Mouse (Mus musculus) heart, embryonic 13.5 days (tissue): ENCODE data around the gene Ssbp3. TPM values are rescaled to one million over a fixed set of nuclear protein-coding genes. Genes with fewer than 3 reads are reported as not detected.

ENCODE experiments used
- ATAC-seq: fragments of 200-750 bp; cut with Nextera tagmentation; 2 replicates; pipeline ENCODE4 v1.8.0; 2017; ENCODE audit warnings: moderate TSS enrichment; ENCODE audit not compliant: insufficient number of reproducible peaks, low FRiP score, low TSS enrichment; ENCODE audit errors: extremely low read depth
- H3K27ac ChIP-seq: fragments of 300-500 bp; sonication (generic); replicated peaks from 2 replicates; pipeline ENCODE4 v1.5.1; 2015; ENCODE audit warnings: moderate library complexity, mild to moderate bottlenecking, inconsistent platforms
- H3K27me3 ChIP-seq: fragments of 300-500 bp; sonication (generic); replicated peaks from 2 replicates; pipeline ENCODE4 v1.6.1; 2015; ENCODE audit warnings: mild to moderate bottlenecking, inconsistent platforms
- H3K36me3 ChIP-seq: fragments of 300-500 bp; sonication (generic); 2 replicates; pipeline ENCODE4 v1.6.1; 2015; ENCODE audit warnings: mild to moderate bottlenecking, inconsistent platforms
- H3K4me1 ChIP-seq: fragments of 300-500 bp; sonication (generic); 2 replicates; pipeline ENCODE4 v1.6.1; 2015; ENCODE audit warnings: inconsistent platforms
- H3K4me2 ChIP-seq: fragments of 300-500 bp; sonication (generic); 2 replicates; pipeline ENCODE4 v1.6.1; 2015; ENCODE audit warnings: inconsistent platforms, mild to moderate bottlenecking, moderate library complexity
- H3K4me3 ChIP-seq: fragments of 300-500 bp; sonication (generic); 2 replicates; pipeline ENCODE4 v1.5.1; 2015; ENCODE audit warnings: moderate library complexity, mild to moderate bottlenecking, inconsistent platforms
- H3K9ac ChIP-seq: fragments of 300-500 bp; sonication (generic); 2 replicates; pipeline ENCODE4 v1.6.1; 2015; ENCODE audit warnings: inconsistent platforms, mild to moderate bottlenecking, moderate library complexity
- H3K9me3 ChIP-seq: fragments of 300-500 bp; sonication (generic); 2 replicates; pipeline ENCODE4 v1.6.1; 2016; ENCODE audit warnings: inconsistent platforms
- WGBS: fragments of 180-500 bp; shearing (Covaris S2); methylation state at CpG from one replicate; pipeline ENCODE4 v1.1.7; 2015; ENCODE audit warnings: mixed read lengths; 5-methylcytosine and 5-hydroxymethylcytosine counted together
- polyA plus RNA-seq: library from polyadenylated mRNA; unstranded; fragments of >200 nt; fragmentation: Nextera tagmentation; extraction: Ambion mirVana; gene quantifications from 2 replicates; pipeline ENCODE4 v1.2.1, GENCODE M21; 2015

The Ssbp3 gene
- polyA plus RNA-seq, 1 experiment from 2014 or later = 61.9 TPM

DNA sequence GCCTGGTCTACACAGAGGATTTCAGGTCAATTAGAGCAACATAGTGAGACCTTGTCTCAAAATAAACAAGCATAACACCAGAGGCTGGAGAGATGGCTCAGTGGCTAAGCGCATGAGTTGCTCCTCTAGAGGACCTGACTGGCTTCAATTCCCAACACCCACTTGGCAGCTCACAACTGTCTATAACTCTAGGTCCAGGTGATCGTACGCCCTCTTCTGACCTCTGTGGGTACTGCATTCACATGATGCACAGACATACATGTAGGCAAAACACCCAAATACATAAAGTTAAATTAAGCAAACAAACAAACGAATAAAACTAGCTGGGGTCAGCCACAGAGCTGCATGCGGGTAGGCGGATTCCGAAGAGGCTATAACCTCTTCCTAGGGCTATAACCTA lies 36.0 kb upstream of the Ssbp3 start:
- no peak for ATAC-seq
- H3K4me3 ChIP-seq = no peak overlapping the region
- no peaks in the 10 kb centered on the region for H3K9me3 ChIP-seq
- peaks cover 11% of the 10 kb centered on the region for H3K4me1 ChIP-seq
- H3K36me3 ChIP-seq = no peaks in the 10 kb centered on the region
- H3K27ac ChIP-seq = no peak overlapping the region
- WGBS = 74% methylated on average over 7 of the region's 7 CpGs
- H3K4me2 ChIP-seq = no peak overlapping the region
- no peak overlapping the region for H3K9ac ChIP-seq
- H3K27me3 ChIP-seq = no peaks in the 10 kb centered on the region

DNA sequence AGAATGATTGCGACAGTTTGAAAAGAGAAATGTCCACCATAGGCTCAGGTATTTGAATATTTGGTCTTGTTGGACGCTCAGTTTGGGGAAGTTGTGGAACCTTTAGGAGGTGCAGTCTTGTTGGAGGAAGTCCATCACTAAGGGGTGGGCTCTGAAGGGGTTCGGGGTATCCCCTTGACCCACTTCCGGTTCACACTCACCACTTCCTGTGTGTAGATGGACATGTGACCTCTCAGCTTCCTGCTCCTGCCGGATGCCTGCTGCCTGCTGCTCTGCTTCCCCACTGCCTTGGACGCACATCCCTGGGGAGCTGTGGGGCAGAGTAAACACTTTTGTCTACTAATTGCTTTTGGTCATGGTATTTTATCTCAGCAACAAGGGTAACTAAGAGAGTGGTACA lies 29.4 kb upstream of the Ssbp3 start:
- no peaks in the 10 kb centered on the region for H3K27me3 ChIP-seq
- 71% methylated on average over 6 of the region's 6 CpGs for WGBS
- 0 out of 2 replicates have a peak, but pooled peaks cover 5% of the 10 kb centered on the region for H3K9me3 ChIP-seq
- no peak overlapping the region for H3K4me2 ChIP-seq
- ATAC-seq = no peak
- H3K4me3 ChIP-seq = no peak overlapping the region
- no peak overlapping the region for H3K27ac ChIP-seq
- no peaks in the 10 kb centered on the region for H3K4me1 ChIP-seq
- no peaks in the 10 kb centered on the region for H3K36me3 ChIP-seq
- no peak overlapping the region for H3K9ac ChIP-seq

DNA sequence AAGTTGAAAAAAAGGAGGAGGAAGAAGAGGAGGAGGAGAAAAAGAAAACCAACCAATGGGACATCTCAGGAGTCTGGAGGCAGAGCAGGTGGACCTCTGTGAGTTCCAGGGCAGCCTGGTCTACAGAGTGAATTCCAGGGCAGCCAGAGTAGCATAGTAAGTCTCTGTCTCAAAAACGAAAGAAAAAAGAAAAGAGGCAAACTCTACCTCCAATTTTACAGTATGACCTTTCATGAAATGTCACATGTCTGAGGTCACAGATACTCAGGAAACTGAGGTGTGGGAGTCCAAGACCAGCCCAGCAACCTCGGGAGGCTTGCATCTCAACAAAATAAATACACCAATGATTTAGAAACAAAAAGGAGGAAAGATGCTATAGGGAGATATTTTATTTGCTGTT lies 27.4 kb upstream of the Ssbp3 start:
- Histone ChIP-seq H3K4me1 (no peaks in the 10 kb centered on the region), H3K36me3 (no peaks in the 10 kb centered on the region), H3K4me2 (no peak overlapping the region), H3K9ac (no peak overlapping the region), H3K9me3 (0 out of 2 replicates have a peak, but pooled peaks cover 5% of the 10 kb centered on the region), H3K27me3 (no peaks in the 10 kb centered on the region), H3K27ac (no peak overlapping the region), H3K4me3 (no peak overlapping the region)
- ATAC-seq = no peak
- WGBS = 50% methylated on average over 2 of the region's 2 CpGs

DNA sequence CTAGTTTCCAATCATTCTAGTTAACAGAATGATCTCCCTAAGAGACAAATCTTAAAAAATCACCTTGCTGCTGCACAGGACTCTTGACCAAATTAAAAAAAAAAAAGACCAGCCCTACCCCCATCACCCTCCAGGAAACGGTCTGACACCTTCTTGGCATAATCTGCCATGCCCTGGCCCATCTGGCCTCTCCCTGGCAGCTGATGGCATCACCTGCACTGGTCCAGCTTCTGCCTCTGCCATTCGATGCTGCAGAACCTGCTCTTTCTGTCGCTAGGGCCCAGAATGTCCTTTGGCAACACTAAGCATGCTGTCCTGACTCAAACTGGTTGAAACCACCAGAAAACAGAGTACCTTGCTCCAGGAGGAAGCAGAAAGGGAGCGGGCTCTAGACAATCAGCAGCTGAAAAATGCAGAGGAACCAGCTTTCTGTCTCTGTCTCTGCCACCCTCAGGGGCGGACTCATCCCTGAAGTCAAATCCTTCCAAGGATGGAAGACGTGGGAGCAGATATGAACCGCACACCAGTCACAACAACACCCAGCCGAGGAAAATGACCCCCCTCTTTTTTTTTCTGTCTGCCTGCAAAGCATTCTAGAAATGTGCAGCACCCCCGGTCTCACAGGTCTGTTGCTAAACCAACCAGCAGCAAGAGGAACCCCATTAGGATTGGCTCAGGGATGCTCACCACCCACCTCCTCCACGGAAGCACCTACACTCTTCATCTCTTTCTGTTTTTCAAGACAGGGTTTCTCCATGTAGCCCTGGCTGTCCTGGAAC lies 24.0 kb upstream of the Ssbp3 start:
- 67% methylated on average over 10 of the region's 10 CpGs for WGBS
- Histone ChIP-seq H3K27ac (no peak overlapping the region), H3K36me3 (no peaks in the 10 kb centered on the region), H3K4me2 (no peak overlapping the region), H3K9me3 (peaks cover 7% of the 10 kb centered on the region; the same call in 1 of the 2 replicates), H3K4me1 (no peaks in the 10 kb centered on the region), H3K27me3 (no peaks in the 10 kb centered on the region), H3K9ac (no peak overlapping the region), H3K4me3 (no peak overlapping the region)
- no peak for ATAC-seq

DNA sequence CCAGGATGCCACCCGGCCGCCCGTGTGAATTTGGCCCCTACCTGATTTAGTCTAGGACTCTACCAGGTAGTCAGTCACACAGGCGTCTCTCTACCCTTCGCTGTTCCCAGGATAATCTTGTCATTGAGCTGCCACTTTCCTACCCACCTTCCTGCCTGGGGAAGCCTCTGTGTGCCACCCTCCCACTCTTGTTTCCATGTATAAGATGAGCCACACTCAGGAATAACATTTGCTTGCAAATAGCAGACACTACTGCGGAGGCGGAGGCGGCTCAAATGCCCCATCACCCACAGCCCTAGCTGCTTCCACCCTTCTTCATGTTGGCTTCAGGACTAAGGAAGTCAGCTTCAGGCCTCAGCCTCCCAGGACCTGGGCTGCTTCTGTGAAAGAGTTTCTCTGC lies 14.4 kb upstream of the Ssbp3 start:
- Histone ChIP-seq H3K27ac (no peak overlapping the region), H3K4me3 (no peak overlapping the region), H3K27me3 (peaks cover 30% of the 10 kb centered on the region), H3K4me1 (no peaks in the 10 kb centered on the region), H3K36me3 (no peaks in the 10 kb centered on the region), H3K9me3 (peaks cover 6% of the 10 kb centered on the region), H3K9ac (no peak overlapping the region), H3K4me2 (no peak overlapping the region)
- ATAC-seq = no peak
- WGBS = 68% methylated on average over 8 of the region's 8 CpGs

DNA sequence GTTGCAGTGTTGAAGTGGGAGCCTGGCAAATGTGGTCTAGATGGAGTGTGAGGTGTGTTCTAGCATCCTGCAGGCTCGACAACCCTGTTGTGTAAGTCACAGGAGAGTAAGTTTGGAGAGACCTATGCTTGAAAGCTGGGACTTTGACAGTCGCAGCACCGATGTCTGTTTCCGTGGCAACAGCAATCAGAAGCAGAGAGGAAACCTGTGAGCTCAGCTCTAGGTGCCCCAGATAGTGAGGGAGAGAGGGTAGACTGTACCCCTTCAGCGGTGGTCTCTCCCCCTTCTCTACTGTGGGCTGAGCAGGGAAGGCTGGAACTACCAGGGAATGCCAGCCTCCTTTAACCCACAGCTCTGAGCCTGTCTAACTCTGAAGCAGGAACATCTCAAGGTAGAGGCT lies 11.6 kb upstream of the Ssbp3 start:
- no peak overlapping the region for H3K9ac ChIP-seq
- H3K4me3 ChIP-seq = no peak overlapping the region
- peaks cover 31% of the 10 kb centered on the region for H3K27me3 ChIP-seq
- H3K27ac ChIP-seq = no peak overlapping the region
- H3K4me1 ChIP-seq = peaks cover 6% of the 10 kb centered on the region; the same call in 1 of the 2 replicates
- no peak for ATAC-seq
- no peaks in the 10 kb centered on the region for H3K9me3 ChIP-seq
- no peaks in the 10 kb centered on the region for H3K36me3 ChIP-seq
- H3K4me2 ChIP-seq = no peak overlapping the region
- 56% methylated on average over 5 of the region's 5 CpGs for WGBS

DNA sequence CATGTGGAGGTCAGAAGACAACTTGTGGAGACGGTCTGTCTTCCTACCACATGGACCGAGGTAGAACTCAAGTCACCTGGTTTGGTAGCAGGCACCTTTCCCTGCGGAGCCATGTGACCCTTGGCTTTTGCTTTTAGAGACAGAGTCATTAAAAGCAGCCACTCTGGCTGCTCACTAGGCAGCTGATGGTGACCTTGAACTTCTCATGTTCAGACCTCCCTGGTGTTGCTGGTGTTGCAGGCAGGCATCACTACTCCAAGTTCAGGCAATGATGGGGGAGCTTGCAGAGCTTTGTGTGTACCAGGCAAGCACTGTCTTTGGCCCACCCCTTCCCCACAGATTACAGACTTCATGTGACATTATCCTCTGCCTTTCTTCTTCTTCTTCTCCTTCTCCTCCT lies 11.0 kb upstream of the Ssbp3 start:
- H3K9me3 ChIP-seq = no peaks in the 10 kb centered on the region
- no peak overlapping the region for H3K9ac ChIP-seq
- H3K4me3 ChIP-seq = no peak overlapping the region
- 72% methylated on average over 3 of the region's 3 CpGs for WGBS
- no peak overlapping the region for H3K4me2 ChIP-seq
- peaks cover 31% of the 10 kb centered on the region for H3K27me3 ChIP-seq
- H3K27ac ChIP-seq = no peak overlapping the region
- H3K36me3 ChIP-seq = no peaks in the 10 kb centered on the region
- no peak for ATAC-seq
- peaks cover 6% of the 10 kb centered on the region; the same call in 1 of the 2 replicates for H3K4me1 ChIP-seq

DNA sequence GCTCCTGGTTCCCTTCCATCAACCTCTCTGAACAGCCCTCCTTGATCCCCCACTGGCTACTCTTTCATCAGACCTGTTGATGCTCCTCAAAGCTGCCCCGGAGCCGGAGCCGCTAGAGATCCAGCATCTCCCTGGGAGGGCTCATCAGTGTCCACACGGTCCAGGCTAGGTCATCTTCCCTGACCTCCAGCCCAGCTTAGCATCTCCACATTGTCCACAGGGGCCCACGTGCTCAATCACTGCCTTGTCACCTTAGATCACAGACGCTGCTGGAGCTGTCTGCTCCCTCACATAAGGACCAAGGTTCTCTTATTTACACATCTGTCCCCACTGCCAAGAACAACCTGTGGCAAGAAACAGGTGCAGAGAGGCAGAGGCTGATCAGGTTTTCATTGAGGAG lies 9.8 kb upstream of the Ssbp3 start:
- Histone ChIP-seq H3K27me3 (peaks cover 31% of the 10 kb centered on the region), H3K9me3 (no peaks in the 10 kb centered on the region), H3K36me3 (no peaks in the 10 kb centered on the region), H3K27ac (no peak overlapping the region), H3K9ac (no peak overlapping the region), H3K4me1 (peaks cover 6% of the 10 kb centered on the region; the same call in 1 of the 2 replicates), H3K4me3 (no peak overlapping the region), H3K4me2 (no peak overlapping the region)
- ATAC-seq = no peak
- 32% methylated on average over 6 of the region's 6 CpGs for WGBS

DNA sequence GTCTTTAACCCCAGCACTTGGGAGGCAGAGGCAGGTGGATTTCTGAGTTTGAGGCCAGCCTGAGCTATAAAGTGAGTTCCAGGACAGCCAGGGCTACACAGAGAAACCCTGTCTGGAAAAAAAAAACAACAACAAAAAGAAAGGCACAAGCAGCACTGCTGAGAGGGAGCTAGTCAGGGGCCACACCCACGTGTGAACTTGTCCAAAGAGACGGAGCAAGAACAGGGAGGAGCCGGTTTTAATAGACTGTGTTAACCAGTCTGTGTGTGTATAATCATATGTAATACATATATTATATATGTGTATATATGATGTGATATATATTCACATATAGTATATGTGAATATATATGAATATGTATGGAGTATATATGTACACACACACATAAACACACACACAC lies 8.9 kb upstream of the Ssbp3 start:
- Histone ChIP-seq H3K4me3 (no peak overlapping the region), H3K9me3 (no peaks in the 10 kb centered on the region), H3K4me2 (no peak overlapping the region), H3K27ac (no peak overlapping the region), H3K4me1 (peaks cover 6% of the 10 kb centered on the region; the same call in 1 of the 2 replicates), H3K36me3 (no peaks in the 10 kb centered on the region), H3K27me3 (peaks cover 31% of the 10 kb centered on the region), H3K9ac (no peak overlapping the region)
- WGBS = 75% methylated on average over 3 of the region's 3 CpGs
- ATAC-seq = no peak

DNA sequence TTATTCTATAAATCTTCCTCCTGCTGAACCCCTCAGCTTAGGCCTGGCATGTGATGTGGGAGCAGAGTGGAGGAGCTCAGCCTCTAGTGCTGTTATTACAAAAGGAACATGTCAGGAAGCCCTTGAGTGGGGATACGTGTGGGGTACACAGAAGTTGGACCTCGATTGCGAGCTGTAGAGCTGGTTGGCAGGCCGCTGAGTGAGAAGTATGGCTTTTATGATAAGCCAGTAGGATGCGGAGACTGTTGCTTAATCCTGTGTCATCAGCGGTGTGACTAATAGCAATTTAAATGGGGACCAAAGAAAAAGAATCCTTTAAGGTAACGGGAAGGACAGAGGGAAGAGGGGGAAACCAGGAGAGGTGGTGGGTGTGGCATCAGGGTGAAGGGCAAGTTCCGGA lies 8.3 kb upstream of the Ssbp3 start:
- peaks cover 12% of the 10 kb centered on the region for H3K4me1 ChIP-seq
- H3K4me3 ChIP-seq = no peak overlapping the region
- no peak for ATAC-seq
- no peak overlapping the region for H3K9ac ChIP-seq
- H3K27me3 ChIP-seq = peaks cover 31% of the 10 kb centered on the region
- no peak overlapping the region for H3K4me2 ChIP-seq
- H3K27ac ChIP-seq = no peak overlapping the region
- no peaks in the 10 kb centered on the region for H3K9me3 ChIP-seq
- H3K36me3 ChIP-seq = no peaks in the 10 kb centered on the region
- 47% methylated on average over 8 of the region's 8 CpGs for WGBS

DNA sequence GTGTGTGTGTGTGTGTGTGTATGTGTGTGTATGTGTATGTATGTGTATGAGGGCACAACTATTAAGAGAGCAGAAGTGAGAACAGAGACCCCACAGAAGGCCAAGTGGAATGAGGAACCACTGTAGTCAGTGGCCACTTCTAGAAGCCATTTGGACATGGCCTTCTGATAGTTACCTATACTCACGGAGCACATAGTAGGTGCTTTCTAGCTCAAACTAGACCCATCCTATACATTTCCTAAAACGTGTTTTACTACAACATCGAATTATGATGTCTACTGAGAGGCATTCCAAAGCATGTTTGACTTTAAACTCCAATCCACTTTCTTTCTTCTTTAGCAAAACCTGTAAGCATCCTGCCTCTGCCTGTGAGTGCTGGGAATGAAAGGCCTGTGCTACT lies 4.6 kb upstream of the Ssbp3 start:
- WGBS = 88% methylated on average over 3 of the region's 3 CpGs

More for the DNA sequence above, 4.6 kb upstream of the Ssbp3 start:
- no peak overlapping the region for H3K4me3 ChIP-seq
- H3K4me2 ChIP-seq = no peak overlapping the region
- no peaks in the 10 kb centered on the region for H3K36me3 ChIP-seq
- no peaks in the 10 kb centered on the region for H3K9me3 ChIP-seq
- no peak for ATAC-seq
- H3K27ac ChIP-seq = no peak overlapping the region
- no peak overlapping the region for H3K9ac ChIP-seq
- H3K4me1 ChIP-seq = peaks cover 40% of the 10 kb centered on the region
- 0 out of 2 replicates have a peak, but pooled peaks cover 3% of the 10 kb centered on the region for H3K27me3 ChIP-seq
